Mouse (Mus musculus) CD4-positive, CD25-positive, alpha-beta regulatory T cell, adult 2 months (primary cell): Measurements from ENCODE around the gene Cadm1.

Experiments used
- DNase-seq: peaks from one replicate; pipeline ENCODE4 v3.0.0-alpha.2; 2012; ENCODE audit warnings: low read depth, low spot score

The Cadm1 gene

DNA sequence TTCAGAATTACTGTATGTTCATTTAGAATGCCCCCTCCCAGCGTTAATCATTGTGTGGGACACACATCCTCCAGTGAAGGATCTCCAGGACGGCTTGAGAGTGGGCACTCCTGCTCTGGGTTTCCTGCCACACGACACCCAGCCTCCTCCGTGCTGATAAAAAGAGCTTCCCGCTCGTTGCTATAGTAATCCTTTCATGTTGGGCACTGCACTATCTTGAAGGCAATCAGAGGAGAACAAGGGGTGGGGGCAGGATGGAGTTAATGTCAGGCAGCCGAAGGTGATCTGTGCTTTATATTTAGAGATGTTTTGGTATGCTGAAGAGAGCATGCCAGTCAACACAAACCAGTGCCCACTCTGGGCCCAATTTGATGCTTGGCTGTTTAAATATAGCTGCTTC is 209.3 kb downstream of the Cadm1 start:
- DNase-seq = peak; percentile 22

DNA sequence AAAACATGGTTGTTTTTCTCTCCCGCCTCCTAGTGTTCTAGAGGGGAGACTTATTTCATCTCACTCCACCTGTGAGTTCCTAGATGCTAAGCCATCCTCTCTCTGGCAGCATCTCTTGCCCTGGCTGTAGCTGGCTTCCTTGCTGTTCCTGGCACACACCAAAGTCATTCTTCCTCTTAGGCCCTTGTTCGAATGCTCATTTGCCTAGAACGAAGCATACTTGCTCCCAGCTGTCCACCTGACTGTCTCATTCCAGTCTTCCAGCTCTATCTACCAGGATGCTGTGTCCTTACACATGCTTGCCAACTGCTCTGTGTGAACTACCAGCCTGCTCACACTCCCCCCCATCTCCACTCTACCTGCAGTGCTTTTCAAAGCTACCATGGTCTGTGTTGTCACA is 211.8 kb downstream of the Cadm1 start:
- no peak for DNase-seq

DNA sequence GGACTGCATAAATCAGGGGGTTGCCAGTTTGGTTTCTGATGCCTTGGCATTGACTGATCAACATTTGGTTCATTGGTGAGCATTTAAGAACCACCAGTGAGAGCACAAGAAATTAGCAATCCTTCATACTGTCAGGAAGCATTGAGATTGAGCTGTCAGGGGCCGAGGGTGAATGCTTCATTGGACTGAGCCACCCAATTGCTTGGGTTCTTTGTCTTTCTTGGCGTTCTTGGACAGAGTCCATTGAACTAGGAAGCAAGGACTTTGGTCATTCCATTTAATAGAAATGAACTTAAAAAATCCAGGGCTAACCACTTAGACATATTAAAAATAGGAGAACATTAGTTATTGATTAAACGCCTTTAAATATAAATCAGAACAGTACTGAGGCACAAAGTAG is 214.9 kb downstream of the Cadm1 start:
- DNase-seq = no peak

GRCm38 (mm10) chr9:47745716-47746115 is 215.7 kb downstream of the Cadm1 start:
- no peak for DNase-seq

- DNase-seq = no peak
Observed at GRCm38 (mm10) chr9:47749160-47749559, 219.2 kb downstream of the Cadm1 start.

GRCm38 (mm10) chr9:47752516-47752915 is 222.5 kb downstream of the Cadm1 start:
- DNase-seq = no peak

DNA sequence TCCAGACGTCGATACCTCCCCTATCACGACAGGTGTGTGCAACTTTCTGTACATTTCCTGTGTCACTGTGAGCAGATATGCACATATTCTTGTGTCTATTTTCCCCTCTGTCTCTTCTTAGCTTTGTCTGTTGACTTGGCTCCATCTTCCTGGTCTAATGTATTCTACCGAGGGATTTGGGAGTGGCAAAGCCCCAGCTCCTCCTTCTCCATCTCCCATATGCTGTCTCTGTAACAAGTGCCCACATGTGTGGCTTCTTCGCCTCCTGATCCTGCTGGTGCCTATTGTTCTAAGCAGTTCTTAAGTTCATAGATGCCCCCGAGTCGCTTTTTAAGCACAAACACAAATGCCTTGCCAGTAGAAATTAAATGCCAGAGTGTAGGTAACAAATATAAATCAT is 223.2 kb downstream of the Cadm1 start:
- no peak for DNase-seq

GRCm38 (mm10) chr9:47755119-47755518 is 225.1 kb downstream of the Cadm1 start:
- DNase-seq = no peak

DNA sequence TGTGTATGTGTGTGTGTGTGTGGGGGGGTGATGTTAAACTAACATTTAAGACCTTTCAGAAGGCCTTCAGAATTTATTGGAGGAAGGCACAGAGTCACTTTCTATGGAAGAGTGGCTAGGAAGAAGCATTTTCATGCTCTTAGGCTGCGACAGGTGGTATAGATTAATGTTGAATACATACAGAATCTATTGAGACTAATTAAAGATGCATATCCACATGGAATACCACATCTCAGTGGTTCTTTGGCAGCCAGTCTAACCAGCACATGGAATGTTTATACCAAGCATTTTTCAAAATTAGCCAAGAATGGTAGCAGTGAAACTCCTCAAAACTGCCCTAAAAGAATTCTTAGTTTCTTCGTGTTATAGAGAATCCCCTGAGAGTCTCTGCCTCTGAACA is 227.8 kb downstream of the Cadm1 start:
- DNase-seq = no peak

DNA sequence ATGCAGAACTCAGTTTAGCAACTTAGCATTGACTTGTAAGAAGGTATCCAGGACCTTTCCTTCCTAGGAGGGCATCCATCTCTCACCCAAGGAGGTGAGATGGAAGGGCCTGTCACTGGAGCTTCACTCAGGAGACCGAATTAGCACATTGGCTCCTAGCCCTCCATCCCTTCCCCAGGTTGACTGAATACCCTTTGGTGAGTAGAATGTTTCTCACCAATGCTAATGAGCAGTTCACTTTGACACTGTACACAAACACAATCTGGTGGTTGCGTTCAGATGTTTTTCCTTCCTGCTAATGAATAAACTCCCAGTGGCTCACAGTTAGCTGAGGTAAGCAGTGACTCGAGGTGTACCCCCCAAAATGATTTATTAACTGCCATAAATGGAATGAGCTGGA is 228.3 kb downstream of the Cadm1 start:
- DNase-seq = no peak

DNA sequence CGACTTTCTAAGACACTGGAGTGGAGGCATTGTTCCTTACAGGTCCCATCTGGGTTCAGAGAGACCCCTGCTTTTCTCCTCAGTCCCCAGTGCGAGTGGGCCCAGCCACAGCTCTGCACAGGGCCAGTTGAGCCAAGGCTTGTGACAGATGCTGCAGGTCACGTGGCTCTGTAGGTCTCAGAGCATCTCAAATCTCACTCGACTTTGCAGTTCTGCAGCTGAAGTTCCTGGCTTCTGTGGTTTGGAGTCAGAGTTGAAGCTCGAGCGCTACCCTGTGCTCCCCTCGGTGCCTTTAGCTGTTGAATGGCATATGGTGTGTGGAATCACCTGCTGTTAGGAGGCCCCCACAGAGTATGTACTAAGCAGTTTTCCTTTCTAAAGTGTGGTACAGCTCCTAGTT is 229.8 kb downstream of the Cadm1 start:
- DNase-seq = no peak

DNA sequence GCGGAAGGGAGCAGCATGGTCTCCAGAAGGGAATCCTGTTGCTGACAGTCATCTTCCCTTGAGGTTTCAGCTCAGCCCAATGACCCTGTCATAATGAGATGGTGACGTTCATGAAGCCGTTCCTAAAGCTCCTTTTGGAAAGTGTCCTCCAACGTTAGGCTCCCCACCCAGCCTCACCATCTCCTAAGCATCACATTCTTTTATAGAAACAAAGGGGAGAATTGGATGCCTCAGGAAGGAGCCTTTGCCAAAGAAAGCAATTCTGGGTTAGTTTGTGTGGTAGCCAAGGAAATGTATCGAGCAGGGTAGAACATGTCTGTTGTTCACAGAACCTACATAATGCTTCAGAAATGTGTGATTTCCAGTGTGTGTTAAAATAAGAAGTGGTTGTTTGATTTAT is 231.6 kb downstream of the Cadm1 start:
- DNase-seq = no peak

DNA sequence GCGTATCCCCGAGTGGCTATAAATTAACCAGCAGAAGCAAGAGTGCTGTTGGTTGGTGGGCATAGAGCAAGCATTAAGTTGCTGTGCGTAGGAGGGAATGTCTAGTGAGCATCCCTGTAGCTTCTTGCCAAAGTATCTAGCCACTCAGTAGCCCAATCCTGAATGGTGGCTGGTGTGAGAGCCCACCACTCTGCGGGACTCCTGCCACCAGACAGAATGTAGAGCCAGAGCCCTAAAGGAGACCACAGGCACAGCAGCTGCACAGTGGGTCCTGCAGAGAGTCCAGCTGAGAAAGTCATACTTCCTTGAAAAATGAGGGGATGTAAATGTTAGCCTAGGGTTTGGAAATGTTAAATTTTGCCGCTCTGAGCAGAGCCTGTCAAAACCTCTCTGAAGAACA is 232.9 kb downstream of the Cadm1 start:
- no peak for DNase-seq

DNA sequence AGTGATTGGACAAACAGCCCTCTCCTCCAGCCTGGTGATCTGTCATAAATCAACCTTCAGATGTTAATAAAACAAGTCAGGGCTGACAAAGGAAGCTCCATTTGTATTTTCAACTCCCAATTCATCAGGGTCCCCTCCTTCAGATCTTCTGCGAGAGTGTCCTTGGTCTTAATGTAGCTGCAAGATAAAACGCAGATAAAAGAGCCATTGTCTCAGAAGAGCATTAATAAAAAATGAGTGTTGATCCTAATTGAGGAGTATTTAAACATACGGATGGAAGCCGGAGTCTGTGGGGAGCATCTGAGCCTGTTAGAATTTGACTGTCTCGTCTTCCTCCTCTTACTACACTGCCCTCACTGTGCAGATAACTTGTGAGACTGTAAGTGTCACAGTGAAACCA is 234.9 kb downstream of the Cadm1 start:
- DNase-seq = no peak

- no peak for DNase-seq
Observed at GRCm38 (mm10) chr9:47765323-47765722, 235.3 kb downstream of the Cadm1 start.

GRCm38 (mm10) chr9:47766342-47766741 is 236.4 kb downstream of the Cadm1 start:
- DNase-seq = no peak

DNA sequence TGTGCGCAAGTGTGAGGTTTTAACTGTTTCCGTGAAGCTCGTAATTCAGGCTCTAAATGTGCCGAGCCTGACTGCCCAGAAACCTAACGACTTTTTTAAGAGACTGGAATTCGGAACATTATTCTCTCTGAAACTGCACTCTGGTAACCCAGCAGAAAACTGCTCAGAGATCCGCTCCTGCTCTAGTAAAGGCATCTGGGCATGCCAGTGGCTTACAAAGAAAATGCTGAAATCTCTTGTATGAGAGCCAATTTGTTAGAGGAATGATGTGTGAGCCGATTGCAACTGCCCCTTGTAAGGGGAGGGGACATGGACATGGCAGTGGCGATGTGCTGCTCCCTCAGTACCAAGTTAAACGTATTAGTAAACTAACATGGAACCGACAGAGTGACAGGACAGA is 240.9 kb downstream of the Cadm1 start:
- no peak for DNase-seq

GRCm38 (mm10) chr9:47771953-47772352 is 242.0 kb downstream of the Cadm1 start:
- no peak for DNase-seq

- DNase-seq = no peak
Observed at GRCm38 (mm10) chr9:47772750-47773149, 242.8 kb downstream of the Cadm1 start.

DNA sequence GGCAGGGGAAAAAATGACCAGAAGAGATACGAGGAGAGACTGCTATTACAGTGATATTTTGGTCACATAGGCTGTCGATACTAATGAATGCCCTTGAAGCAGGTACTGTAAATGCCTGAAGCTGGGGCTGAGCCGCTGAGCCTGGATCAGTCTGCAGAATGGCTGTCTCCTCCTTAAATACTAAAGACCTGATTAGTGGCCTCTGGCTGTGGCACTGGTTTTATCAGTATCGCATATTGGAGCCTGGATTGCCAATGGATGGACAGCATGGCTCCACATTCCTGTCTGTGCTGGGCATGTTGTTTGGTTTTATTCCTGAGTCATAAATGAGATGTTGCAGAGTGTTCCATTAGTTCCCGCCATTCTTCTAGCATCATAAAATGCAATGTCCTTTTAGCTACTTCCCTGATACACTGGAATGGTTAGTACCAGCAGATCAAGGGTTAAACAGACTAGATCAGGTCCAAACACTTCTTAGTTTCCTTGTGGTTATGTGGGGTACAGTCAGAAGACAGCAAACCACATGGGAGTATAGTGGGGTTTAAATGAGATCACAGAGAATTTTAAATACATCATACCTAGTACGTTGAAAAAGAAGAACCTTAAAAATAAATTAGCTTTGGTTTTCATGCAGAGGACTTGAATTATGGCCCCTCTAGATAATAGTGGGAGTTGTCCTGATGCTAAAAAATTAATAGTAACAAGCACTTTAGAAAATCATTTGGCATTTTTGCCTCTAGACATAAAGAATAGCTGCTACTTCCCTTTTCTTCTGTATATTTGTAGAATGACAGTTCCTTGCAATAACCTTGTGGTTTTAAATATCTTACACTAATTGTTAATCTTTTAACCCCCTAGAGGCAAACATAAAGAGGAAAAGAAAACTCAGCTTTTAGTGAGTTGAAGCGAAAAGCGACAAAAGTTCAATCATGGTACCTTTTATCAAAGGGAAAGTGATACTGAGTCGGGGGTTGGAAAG is 247.3 kb downstream of the Cadm1 start:
- no peak for DNase-seq

GRCm38 (mm10) chr9:47778438-47778837 is 248.5 kb downstream of the Cadm1 start:
- DNase-seq = no peak

GRCm38 (mm10) chr9:47779291-47779690 is 249.3 kb downstream of the Cadm1 start:
- no peak for DNase-seq

- no peak for DNase-seq
Observed at GRCm38 (mm10) chr9:47786642-47787041, 256.7 kb downstream of the Cadm1 start.

DNA sequence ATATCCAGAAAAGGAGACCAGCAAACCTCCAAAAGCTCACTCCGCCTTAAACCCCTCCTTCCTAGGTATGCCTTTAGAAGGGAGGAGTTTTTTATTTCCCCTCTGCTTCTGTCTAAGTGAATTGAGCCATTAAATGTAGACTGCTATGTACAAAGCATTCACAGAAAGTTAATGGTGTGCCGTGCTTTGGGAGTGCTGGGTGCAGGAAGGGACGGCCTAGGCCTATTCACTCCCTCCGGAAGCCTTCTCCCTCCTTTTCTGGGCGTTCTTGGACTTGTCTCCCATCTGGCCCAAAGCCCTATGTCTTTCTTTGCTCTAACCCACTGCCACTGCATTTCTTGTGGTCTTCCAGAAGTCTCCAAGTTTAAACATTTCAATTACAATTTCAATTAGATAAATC is 268.5 kb downstream of the Cadm1 start:
- DNase-seq = no peak
